Mouse (Mus musculus) adrenal gland, postnatal 25 days (tissue): ENCODE results near the gene Gpd1l. TPM values are rescaled to one million over a fixed set of nuclear protein-coding genes. Genes with fewer than 3 reads are reported as not detected.
A peak's percentile ranks its signal among the peaks of the same experiment; 100 is the strongest.
"Not testable (repeated sequence)": the region's sequence is repeated elsewhere in the genome, so short reads cannot be mapped to it uniquely, and the experiment has no call there.

Experiments used
- DNase-seq: peaks from one replicate; pipeline ENCODE4 v3.0.0; 2021; ENCODE audit warnings: mixed read lengths
- long read RNA-seq: library from polyadenylated mRNA; stranded (forward); transcript quantifications from one replicate; pipeline ENCODE4 v2.0.0, GENCODE M21; 2021
- total RNA-seq: library from RNA; stranded (reverse); gene quantifications from 2 replicates; pipeline ENCODE4 v1.2.3, GENCODE M21; 2021

Gene Gpd1l
- 43.4 and 61.7 TPM in 2 replicates for total RNA-seq
- long read RNA-seq, full-length matches to known transcripts, result 13 of 20 reads
- long read RNA-seq, partial matches to known transcripts, result 0 of 20 reads
- long read RNA-seq, other reads (novel, unspliced or antisense), result 7 of 20 reads

DNA sequence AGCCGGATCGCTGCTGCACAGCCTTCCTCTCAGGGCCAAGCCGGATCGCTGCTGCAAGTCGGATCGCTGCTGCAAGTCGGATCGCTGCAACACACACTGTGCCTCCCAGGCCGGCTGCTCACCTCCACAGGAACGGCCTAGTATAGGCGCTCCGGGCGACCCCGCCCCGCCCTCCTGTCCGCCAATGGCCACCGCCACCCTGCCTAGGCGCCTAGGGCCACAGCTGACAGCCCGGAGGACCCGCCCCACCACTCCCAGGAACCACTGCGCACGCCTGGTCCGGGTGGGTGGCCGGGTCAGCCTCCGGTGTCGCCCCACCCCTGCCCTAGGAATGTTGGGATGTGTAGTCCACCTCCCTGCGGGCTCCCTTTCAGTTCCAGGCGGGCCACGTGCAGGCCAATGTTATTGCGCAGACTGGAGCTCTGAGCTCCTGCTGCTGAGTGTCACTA lies at the start of gene Gpd1l:
Gene Gpd1l (minus strand): TSS at position 265 of the 449 bp plus-strand sequence.
- DNase-seq, result peak; percentile 99

DNA sequence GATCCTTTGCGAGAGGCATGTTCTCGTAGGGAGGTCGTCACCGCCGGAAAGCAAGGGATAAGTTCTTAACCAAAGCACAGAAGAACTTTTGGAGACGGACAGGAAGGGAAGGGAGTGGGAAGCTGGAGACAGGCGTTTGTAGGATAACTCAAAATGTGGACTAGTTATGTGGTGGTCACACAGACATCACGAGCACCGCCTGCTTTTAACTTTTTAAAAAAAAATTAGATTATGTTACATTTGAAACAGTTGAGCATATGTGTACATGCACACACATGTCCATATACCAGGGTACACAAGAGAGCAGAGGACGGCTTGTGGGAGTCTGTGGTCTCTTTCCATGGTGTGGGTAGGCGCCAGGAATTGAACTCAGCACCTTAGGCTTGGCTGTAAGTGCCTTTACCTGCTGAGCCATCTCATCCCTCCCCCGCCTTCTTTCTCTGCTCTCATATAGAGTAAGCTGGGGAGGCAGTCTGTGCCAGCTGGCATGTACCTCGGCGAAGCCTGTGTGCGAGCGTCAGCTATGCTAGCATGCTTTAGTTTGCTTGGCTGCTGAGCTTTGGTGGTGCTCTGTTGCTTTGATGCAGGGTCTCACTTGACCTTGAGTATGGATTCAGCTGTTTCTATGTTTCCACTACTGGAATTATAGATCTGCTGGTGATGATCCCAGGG lies 49.0 kb upstream of the Gpd1l start, which contains the start of gene Rps27rt:
Gene Rps27rt (minus strand): TSS at position 51 of the 672 bp plus-strand sequence.
- no peak for DNase-seq

DNA sequence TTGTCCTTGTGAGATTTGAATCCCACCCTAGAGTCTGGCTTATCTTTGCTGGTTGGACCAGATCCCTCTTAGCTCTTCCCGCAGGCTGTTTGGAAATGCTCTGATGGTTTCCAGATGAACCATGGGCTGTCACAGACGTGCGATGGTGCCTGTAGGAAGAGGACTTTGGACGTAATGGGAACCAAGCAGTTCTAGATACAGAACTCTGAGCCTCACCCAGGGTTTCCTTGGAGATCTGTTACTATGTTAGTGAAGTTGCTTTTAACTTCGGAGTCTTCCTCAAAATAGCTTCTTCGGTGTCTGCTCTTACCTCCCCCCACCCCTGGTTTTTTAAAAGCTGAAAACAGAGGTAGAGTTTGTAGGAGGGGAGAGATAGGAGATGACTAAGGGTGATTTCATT lies 46.2 kb upstream of the Gpd1l start:
- no peak for DNase-seq

DNA sequence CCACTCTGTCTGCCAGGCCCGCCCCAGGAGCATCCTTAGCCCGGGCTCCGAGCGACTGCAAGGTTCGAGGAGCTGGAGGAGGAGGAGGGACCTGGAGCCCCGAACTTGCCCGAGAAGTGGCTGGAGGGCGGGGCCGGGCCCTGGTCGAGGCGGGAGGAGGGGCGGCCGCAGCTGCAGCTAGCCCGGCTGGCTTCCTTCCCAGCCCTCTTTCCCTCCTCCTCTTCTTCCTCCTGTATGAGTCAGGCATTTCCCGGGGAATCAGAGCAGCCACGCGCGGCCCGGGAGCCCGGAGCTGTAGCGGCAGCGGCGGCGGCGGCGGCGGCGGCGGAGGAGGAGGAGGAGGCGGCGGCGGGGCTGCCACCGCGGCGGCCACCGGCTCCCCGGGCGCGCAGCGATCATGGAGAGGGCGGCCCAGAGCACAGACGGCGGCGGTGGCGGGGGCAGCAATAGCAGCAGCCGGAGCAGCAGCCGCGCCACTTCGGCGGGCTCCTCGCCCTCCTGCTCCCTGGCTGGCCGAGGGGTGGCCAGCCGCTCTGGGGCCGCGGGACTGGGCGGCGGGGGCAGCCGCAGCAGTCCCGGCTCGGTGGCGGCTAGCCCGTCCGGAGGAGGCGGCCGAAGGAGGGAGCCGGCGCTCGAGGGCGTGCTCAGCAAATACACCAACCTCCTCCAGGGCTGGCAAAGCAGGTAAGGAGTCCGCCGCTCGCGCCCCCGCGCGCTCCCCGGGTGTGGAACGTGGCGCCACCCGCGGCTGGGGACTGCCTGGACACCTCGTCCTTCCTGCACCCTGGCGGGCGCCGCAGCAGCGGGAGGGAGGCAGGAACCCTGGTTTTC lies 44.7 kb upstream of the Gpd1l start, which contains the start of gene Osbpl10:
Gene Osbpl10 (plus strand): TSS at position 289 of the 831 bp plus-strand sequence.
- peak; percentile 86 for DNase-seq

DNA sequence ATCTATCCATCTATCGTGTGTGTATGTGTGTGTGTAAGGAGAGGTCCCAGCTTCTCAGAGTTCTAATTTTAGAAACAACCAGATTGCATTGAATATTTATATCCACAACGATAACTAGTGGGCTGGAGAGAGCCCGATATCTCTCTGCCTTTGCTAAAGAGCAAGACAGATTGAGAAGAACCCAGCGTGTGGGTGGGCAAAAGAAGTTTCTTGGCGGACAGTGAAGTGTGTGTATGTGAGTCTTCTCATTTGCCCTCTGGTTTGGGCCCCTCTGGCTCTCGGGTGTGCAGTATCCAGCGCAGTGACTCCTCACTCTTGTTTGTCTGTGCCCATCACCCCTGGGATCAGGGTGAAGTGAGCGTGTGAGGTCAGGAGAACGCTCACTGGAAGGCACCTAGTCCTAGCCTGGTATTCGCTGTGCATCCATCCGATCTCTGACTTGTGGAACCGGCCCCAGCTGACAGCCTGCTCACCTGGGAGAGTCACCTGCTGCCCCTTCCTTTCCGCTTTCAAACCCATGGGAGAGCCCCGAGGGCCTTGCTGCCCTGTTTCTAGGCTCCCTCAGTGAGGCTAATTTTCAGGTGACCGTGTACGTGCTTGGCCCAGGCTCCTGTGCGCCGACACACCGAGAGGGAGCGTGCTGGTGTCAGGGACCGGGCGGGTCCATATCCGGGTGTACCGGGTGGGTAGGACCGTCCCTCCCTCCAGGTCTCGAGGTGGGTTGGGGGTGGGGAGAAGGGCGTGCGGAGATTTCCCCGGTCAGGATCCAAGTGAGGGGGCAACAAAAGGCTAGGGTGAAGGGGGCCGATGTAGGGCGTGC lies 43.9 kb upstream of the Gpd1l start:
- DNase-seq, result no peak

DNA sequence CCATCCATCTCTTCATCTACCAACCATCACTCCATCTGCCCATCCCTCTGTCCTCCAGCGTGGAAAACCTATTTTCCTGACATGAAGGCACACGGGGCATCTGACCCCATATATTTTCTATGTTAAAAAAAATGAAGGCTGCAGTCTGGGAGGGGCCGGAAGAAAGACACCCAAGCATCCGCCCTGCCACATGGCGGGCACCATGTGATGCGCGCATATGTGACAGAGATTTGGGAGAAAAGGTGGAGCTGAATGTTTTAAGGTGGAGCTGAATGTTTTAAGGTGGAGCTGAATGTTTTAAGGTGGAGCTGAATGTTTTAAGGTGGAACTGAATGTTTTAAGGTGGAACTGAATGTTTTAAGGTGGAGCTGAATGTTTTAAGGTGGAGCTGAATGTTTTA lies 32.5 kb upstream of the Gpd1l start:
- DNase-seq, result not testable (repeated sequence)

DNA sequence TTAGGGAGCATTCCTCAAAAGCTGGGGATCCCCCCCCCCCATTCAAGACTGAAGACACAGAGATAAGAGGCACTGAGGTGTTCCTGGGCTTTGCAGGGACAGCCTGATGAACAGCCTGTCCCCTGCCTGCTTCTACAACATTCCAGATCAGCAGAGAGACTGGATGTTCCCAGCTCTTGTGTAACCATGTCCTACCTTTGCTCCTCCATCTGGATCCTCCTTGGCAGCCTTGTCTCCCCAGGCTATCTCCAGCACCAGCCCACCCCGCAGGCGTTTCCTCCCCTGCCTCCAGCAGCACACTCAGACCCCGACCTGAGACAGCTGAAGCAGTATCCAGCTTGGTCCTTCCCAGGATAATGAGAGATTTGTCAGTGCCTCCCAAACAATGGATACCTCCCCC lies 30.3 kb upstream of the Gpd1l start:
- DNase-seq, result no peak

DNA sequence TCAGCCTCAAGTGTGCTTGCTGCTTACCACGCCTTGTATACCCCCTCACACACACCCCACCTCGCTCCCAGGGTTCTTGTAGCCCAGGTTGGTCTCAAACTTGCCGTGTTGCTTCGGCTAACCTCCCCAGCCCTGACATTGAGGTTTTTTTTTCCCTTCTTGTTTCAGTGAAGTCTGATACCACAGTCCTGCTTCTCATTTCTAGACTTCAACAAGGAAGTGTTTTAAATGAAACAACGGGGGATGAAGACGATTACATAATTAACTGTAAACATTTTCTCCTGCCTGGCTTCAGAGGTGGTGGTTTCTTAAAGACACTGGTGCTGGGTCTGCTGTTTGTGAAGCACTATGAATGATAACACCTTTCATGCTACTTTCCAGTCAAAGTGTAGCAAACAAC lies 27.1 kb upstream of the Gpd1l start:
- no peak for DNase-seq

DNA sequence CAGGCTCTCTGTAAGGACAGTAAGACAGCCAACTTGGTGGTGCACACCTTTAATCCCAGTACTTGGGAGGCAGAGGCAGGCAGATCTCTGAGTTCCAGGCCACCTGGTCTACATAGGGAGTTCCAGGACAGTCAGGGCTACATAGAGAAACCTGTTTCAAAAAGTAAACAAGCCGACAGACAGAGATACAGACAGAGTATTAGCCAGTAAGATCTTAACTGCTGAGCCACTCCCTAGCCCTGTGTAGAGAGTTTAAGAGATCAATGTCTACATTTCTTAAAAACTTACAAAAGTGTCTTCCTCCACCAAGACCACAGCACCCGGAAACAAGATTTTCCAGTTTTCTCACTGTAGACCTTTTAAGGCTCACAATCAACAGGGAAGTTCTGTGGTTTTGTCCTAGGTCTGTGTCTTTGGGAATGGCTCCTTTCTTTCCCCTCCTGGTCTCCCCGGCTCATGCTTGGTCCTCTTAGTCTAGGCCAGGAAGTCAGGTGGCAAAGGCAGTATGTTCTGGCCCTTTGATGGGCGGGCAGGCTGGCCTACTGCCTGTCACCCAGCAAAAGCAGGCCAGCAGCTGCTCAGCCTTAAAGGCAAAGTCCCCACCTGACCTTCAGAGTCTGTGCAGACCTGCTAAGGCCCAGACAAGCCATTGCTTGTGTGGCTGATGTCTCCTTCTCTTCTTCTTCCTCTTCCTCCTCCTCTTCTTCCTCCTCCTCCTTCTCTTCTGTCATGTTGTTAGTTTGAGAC lies 26.4 kb upstream of the Gpd1l start:
- DNase-seq, result no peak

DNA sequence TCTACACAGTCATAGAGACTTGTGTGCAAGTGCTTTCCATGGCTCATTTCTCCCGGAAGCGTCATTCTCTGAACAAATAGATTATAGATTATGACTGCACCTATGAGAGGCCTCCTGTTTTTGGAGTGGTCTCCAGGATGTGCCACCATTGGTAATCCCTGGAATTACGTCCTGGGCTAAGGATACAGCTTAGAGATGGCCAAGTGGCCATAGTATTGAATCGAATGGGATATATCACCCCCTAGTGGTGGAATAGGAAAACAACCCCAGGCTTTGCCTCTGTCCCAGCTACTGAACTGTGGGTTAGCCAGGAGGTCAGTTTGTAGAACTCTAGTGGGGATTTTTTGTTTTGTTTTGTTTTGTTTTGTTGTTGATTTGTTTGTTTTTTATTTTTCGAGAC lies 23.2 kb upstream of the Gpd1l start:
- DNase-seq, result no peak

DNA sequence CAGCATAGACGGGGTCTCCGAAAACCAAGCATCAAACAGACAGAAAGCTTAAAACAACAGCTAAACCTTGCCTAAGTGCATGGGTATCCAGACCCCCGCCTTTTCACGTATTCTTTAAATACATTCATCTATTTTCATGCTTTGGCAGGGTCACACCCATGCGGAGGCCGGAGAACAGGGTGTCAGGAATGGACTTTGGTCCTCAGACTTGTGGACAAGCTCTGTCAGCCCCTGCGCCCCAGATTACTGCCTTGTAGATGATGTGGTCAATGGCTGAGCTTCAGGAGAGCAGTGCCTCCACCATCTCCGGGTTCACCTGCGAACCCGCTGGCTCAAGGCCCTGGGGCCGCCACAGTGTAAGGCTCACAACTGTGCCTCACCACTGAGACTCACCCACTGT lies 21.6 kb upstream of the Gpd1l start:
- DNase-seq, result no peak

DNA sequence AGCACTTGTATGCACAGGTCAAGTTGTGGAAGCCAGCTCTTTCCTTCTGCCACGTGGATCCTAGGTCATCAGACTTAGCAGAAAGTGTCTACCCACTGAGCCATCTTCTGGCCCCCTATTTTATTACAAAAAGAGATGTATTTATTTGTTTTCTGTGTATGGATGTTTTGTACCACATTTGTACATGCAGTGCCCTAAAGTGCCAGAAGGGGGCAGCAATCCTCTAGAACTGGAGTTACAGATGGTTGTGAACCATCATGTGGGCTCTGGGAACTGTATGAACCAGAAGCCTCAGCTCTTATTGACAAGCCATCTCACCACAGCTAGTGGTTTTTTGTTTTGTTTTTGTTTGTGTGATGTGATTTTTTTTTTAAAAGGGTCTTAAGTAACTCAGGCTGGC lies 19.1 kb upstream of the Gpd1l start:
- DNase-seq, result no peak

DNA sequence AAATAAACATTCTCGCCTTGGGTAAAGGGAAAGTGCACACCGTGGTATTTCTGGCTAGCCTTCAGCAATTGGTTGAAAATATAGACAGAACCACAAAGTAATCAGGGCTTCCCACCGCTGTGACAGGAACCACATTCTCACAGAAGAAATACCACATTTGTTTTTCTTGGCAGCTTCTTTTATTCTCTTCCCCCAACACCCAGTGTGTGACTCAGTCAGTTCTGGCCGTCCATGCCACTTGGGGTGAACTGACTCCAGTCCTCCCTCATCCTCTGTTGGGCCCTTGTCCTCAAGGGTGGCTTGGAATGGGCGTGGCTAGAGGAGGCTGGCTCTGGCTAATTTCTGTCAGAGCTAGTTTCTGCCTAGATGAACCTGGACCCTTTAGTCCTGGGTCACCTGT lies 14.6 kb upstream of the Gpd1l start:
- DNase-seq, result peak; percentile 38

DNA sequence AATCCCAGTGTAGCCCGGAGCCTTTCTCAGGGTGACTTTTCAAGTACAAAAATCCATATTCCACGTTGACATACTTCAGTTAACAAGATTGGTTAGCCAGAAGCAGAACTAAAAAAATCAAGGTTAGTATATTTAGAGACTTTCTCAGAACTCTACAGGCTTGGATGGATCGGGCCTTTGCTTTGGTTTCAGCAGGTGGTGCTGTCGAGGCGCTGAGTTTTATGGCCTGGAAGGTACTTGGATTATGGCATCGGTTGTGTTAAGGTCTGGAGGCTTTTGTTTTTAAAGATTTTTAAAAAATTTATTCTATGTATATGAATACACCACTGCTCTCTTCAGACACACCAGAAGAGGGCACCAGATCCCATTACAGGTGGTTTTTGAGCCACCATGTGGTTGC lies 11.8 kb upstream of the Gpd1l start:
- DNase-seq, result no peak

DNA sequence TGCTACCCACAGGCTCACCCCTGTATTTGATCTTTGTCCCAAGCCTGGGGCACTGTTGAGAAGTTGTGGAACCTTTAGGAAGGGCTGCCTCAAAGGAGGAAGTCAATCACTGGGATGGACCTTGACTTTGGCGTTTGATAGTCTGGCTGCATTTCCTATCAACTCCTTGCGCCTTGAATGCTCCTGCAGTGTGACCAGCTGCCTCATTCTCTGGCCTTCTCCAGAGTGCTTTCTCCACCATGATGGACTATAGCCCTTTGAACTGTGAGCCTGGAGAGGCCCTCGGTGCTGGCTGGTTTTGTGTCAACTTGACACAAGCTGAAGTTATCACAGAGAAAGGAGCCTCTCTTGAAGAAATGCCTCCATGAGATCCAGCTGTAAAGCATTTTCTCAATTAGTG lies 10.9 kb upstream of the Gpd1l start:
- DNase-seq, result no peak

DNA sequence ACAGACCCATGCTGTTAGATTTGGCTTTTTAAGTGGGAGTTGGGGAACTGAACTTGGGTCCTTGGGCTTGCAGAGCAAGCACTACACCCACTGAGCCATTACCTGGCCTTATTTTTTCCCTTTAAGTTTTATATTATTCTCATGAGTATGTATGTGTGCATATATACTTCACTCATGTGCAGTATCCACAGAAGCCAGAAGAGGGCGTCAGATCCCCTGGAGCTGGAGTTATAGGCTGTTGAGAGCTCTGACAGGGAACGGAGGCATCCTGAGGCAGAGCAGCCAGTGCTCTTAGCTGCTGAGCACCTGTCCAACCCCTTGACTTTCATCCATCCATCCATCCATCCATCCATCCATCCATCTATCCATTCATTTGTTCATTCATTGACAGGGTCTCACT lies 2.9 kb upstream of the Gpd1l start:
- DNase-seq, result no peak

DNA sequence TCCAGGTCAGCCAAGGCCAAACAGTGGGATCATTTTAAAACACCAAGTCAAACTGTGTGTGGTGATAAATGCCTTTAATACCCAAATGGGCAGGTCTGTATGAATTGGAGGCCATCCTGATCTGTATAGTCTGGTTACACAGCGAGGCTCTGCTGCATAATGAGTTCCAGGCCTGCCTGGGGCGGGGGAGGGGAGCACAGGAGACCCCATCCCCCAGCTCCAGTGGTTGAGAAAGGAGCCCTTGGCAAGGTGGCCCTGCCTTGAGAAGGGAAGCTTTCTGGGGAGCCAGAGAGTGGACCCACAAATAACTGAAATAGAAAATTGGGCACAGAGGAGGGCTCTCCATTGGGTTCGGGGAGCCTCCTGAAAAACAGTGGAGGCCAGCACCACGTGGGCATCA lies 1.5 kb upstream of the Gpd1l start:
- DNase-seq, result no peak

DNA sequence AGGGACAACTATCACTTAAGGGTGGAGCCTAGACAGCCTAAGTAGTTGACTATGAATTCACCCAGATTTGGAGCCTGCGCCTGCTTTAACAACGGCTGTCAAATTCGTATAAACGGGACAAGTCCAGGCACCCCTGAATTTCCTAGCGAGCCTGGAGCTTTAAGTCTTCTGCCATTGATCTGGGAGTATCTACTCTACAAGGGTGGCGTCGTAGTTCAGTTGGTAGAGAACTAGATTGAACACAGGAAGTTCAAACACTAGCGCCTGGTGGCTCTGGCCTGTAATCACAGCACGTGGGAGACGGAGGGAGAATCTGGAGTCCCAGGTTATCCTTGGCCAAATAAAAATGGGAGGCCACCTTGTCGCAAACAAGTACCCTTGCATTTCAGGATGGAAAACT lies 444 bp upstream of the Gpd1l start:
- DNase-seq, result no peak

DNA sequence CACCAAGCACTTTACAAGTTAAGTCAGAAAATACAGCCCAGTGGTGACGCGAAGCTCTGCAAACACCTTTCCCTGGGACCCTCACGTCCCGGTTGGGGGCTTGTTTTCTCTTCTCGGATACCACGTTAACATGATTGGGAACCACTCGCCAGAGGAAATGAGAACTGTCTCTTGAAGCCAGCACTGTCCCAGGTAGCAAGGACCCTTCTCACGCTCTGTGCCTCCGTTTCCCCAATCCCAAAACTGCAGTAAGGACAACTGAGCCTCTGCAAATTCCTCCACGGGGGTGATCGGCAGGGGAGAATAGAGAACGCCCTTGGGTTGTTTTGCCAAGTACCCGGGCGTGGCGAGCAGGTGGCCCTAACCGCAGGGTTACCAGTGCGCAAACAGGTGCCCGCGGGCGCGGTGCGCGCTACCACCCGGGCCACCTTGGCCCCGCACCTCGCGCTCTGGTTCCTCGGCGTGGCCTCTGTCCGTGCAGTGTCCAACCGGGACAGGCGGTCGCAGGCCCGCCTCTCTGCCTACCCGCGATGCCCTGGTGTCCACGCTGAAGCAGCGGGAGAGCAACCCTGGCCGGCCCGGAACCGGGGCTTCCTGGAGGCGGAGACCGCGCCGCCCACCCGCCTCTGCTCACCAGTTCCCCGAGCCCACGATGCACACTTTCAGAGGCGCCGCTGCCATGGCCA lies 607 bp downstream of the Gpd1l start:
- DNase-seq, result no peak

DNA sequence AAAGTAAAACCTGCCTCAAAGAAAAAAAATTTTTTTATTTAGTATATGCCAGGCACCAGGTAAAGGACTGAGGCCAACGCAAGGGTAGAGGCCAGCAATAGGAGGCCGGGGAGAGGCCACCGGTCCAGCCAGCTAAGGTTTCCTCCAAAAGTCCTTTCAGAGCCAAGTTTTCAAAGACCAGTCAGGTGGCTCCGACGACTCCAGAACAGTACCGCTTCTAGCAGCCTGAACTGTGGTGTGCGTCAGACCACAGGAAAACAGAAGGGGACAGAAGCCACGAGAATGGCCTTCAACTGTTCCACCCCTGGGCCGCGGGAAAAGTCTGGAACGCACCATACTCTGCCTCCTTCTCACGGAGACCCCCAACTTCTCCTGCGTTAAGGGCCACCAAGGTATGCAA lies 1.2 kb downstream of the Gpd1l start:
- peak; percentile 32 for DNase-seq

DNA sequence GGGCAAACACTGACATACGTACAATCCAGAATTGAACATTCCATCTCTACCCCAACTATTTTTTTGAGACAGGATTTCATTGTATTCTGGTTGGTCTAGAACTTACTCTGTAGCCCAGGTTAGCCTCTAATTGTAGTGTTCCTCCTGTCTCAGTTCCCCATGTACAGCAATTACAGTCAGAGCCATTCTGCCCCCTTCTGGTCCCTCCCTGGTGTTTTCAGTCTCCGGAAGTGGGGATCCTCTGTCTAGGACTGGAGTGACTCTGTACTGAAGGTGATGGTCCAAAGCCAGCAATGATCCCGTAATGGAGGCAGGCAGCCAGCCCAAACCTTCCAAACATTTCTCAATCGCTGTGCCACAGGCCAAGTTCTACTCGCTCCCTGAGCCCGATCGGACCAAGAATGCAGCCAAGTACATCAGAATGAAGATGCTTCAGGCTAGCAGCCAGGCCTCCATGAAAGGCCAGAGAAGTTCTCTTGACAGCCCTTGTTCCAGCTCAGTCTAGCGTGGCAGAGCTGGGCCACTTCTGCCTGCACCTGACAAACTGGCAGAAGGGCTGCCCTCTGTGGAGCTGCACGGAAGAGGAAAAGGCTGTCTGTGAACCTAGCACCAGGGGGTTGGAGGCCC lies 3.2 kb downstream of the Gpd1l start:
- DNase-seq, result peak; percentile 58
